Mouse (Mus musculus): ENCODE data around the gene Gpr3. TPM values are rescaled to one million over a fixed set of nuclear protein-coding genes. Genes with fewer than 3 reads are reported as not detected.

Gene Gpr3
- polyA plus RNA-seq, 1 experiment from 2014 or later, result 0.52 TPM

GRCm38 (mm10) chr4:133175274-133175673, 37.1 kb downstream of the Gpr3 start:
- 85% methylated on average over 7 of the region's 7 CpGs for WGBS
- H3K9ac ChIP-seq, result no peak overlapping the region
- H3K27me3 ChIP-seq, result no peaks in the 10 kb centered on the region
- H3K4me2 ChIP-seq, result no peak overlapping the region
- no peak overlapping the region for H3K4me3 ChIP-seq
- 0 out of 2 replicates have a peak overlapping the region, but pooled peaks have one; percentile 85 for H3K27ac ChIP-seq
- peaks cover 7% of the 10 kb centered on the region for H3K36me3 ChIP-seq
- H3K4me1 ChIP-seq (replicated peaks), result peaks cover 42% of the 10 kb centered on the region
- no peaks in the 10 kb centered on the region for H3K9me3 ChIP-seq
- no peak for ATAC-seq (ENCODE audit: low FRiP score)

GRCm38 (mm10) chr4:133174361-133174760, 38.0 kb downstream of the Gpr3 start:
- ATAC-seq (ENCODE audit: low FRiP score), result no peak
- Histone ChIP-seq H3K36me3 (peaks cover 4% of the 10 kb centered on the region), H3K4me2 (no peak overlapping the region), H3K9me3 (no peaks in the 10 kb centered on the region), H3K27me3 (no peaks in the 10 kb centered on the region), H3K9ac (no peak overlapping the region), H3K4me3 (no peak overlapping the region), H3K27ac (no peak overlapping the region), H3K4me1 (replicated peaks) (peaks cover 42% of the 10 kb centered on the region)
- WGBS, result 77% methylated on average over 4 of the region's 4 CpGs

GRCm38 (mm10) chr4:133172451-133172850, 39.9 kb downstream of the Gpr3 start:
- no peak for ATAC-seq (ENCODE audit: low FRiP score)
- Histone ChIP-seq H3K27me3 (no peaks in the 10 kb centered on the region), H3K4me2 (no peak overlapping the region), H3K27ac (no peak overlapping the region), H3K36me3 (peaks cover under 1% of the 10 kb centered on the region; the same call in 1 of the 2 replicates), H3K9me3 (no peaks in the 10 kb centered on the region), H3K4me1 (replicated peaks) (peaks cover 37% of the 10 kb centered on the region), H3K4me3 (no peak overlapping the region), H3K9ac (no peak overlapping the region)
- 90% methylated on average over 4 of the region's 4 CpGs for WGBS

- no peaks in the 10 kb centered on the region for H3K27me3 ChIP-seq
- peaks cover 19% of the 10 kb centered on the region for H3K4me1 ChIP-seq (replicated peaks)
- no peak overlapping the region for H3K9ac ChIP-seq
- H3K27ac ChIP-seq, result no peak overlapping the region
- no peak for ATAC-seq (ENCODE audit: low FRiP score)
- no peak overlapping the region for H3K4me2 ChIP-seq
- no peak overlapping the region for H3K4me3 ChIP-seq
- H3K9me3 ChIP-seq, result no peaks in the 10 kb centered on the region
- no peaks in the 10 kb centered on the region for H3K36me3 ChIP-seq
Observed at GRCm38 (mm10) chr4:133170616-133171015, 41.7 kb downstream of the Gpr3 start.

GRCm38 (mm10) chr4:133170056-133170524, 42.2 kb downstream of the Gpr3 start:
- H3K4me1 ChIP-seq (replicated peaks), result peaks cover 14% of the 10 kb centered on the region
- no peak overlapping the region for H3K4me3 ChIP-seq
- no peak for ATAC-seq (ENCODE audit: low FRiP score)
- H3K27ac ChIP-seq, result no peak overlapping the region
- no peak overlapping the region for H3K4me2 ChIP-seq
- H3K27me3 ChIP-seq, result no peaks in the 10 kb centered on the region
- H3K36me3 ChIP-seq, result no peaks in the 10 kb centered on the region
- H3K9ac ChIP-seq, result no peak overlapping the region
- 84% methylated on average over 3 of the region's 3 CpGs for WGBS
- no peaks in the 10 kb centered on the region for H3K9me3 ChIP-seq

- no peaks in the 10 kb centered on the region for H3K36me3 ChIP-seq
- H3K9ac ChIP-seq, result no peak overlapping the region
- peaks cover 12% of the 10 kb centered on the region; the same call in 1 of the 2 replicates for H3K4me1 ChIP-seq (replicated peaks)
- no peak overlapping the region for H3K4me2 ChIP-seq
- no peaks in the 10 kb centered on the region for H3K9me3 ChIP-seq
- no peak for ATAC-seq (ENCODE audit: low FRiP score)
- H3K27me3 ChIP-seq, result no peaks in the 10 kb centered on the region
- no peak overlapping the region for H3K4me3 ChIP-seq
- WGBS, result 88% methylated on average over 10 of the region's 10 CpGs
- 0 out of 2 replicates have a peak overlapping the region, but pooled peaks have one; percentile 8 for H3K27ac ChIP-seq
Observed at GRCm38 (mm10) chr4:133169237-133170055, 42.9 kb downstream of the Gpr3 start.

- Histone ChIP-seq H3K27ac (no peak overlapping the region), H3K9ac (no peak overlapping the region), H3K36me3 (no peaks in the 10 kb centered on the region), H3K4me3 (no peak overlapping the region), H3K9me3 (no peaks in the 10 kb centered on the region), H3K27me3 (no peaks in the 10 kb centered on the region), H3K4me2 (no peak overlapping the region), H3K4me1 (replicated peaks) (peaks cover 8% of the 10 kb centered on the region; the same call in 1 of the 2 replicates)
- WGBS, result 93% methylated on average over 9 of the region's 9 CpGs
- ATAC-seq (ENCODE audit: low FRiP score), result no peak
Observed at GRCm38 (mm10) chr4:133166773-133167172, 45.6 kb downstream of the Gpr3 start.

GRCm38 (mm10) chr4:133162196-133162595, 50.1 kb downstream of the Gpr3 start:
- H3K36me3 ChIP-seq, result no peaks in the 10 kb centered on the region
- H3K4me2 ChIP-seq, result no peak overlapping the region
- H3K9me3 ChIP-seq, result no peaks in the 10 kb centered on the region
- no peak overlapping the region for H3K27ac ChIP-seq
- WGBS, result 85% methylated on average over 6 of the region's 6 CpGs
- 0 out of 2 replicates have a peak, but pooled peaks cover 3% of the 10 kb centered on the region for H3K4me1 ChIP-seq (replicated peaks)
- no peak for ATAC-seq (ENCODE audit: low FRiP score)
- no peak overlapping the region for H3K9ac ChIP-seq
- no peaks in the 10 kb centered on the region for H3K27me3 ChIP-seq
- no peak overlapping the region for H3K4me3 ChIP-seq

- ATAC-seq (ENCODE audit: low FRiP score), result no peak
- no peak overlapping the region for H3K27ac ChIP-seq
- no peak overlapping the region for H3K4me3 ChIP-seq
- H3K4me1 ChIP-seq (replicated peaks), result peaks cover 11% of the 10 kb centered on the region
- no peaks in the 10 kb centered on the region for H3K9me3 ChIP-seq
- no peaks in the 10 kb centered on the region for H3K27me3 ChIP-seq
- no peaks in the 10 kb centered on the region for H3K36me3 ChIP-seq
- no peak overlapping the region for H3K4me2 ChIP-seq
- no peak overlapping the region for H3K9ac ChIP-seq
- WGBS, result 83% methylated on average over 4 of the region's 4 CpGs
Observed at GRCm38 (mm10) chr4:133160821-133161220, 51.5 kb downstream of the Gpr3 start.

GRCm38 (mm10) chr4:133160211-133160610, 52.1 kb downstream of the Gpr3 start:
- peaks cover 11% of the 10 kb centered on the region for H3K4me1 ChIP-seq (replicated peaks)
- no peak overlapping the region for H3K9ac ChIP-seq
- WGBS, result 86% methylated on average over 8 of the region's 8 CpGs
- no peak overlapping the region for H3K4me3 ChIP-seq
- no peaks in the 10 kb centered on the region for H3K36me3 ChIP-seq
- H3K27ac ChIP-seq, result no peak overlapping the region
- no peaks in the 10 kb centered on the region for H3K9me3 ChIP-seq
- no peaks in the 10 kb centered on the region for H3K27me3 ChIP-seq
- ATAC-seq (ENCODE audit: low FRiP score), result no peak
- H3K4me2 ChIP-seq, result no peak overlapping the region

- no peaks in the 10 kb centered on the region for H3K9me3 ChIP-seq
- no peak overlapping the region for H3K4me2 ChIP-seq
- no peak overlapping the region for H3K27ac ChIP-seq
- H3K27me3 ChIP-seq, result no peaks in the 10 kb centered on the region
- H3K4me3 ChIP-seq, result no peak overlapping the region
- no peak overlapping the region for H3K9ac ChIP-seq
- 49% methylated on average over 4 of the region's 4 CpGs for WGBS
- H3K4me1 ChIP-seq (replicated peaks), result peaks cover 11% of the 10 kb centered on the region
- ATAC-seq (ENCODE audit: low FRiP score), result no peak
- no peaks in the 10 kb centered on the region for H3K36me3 ChIP-seq
Observed at GRCm38 (mm10) chr4:133159646-133160045, 52.7 kb downstream of the Gpr3 start.
